ENCODE assay signal across 22 mouse cellular contexts in the genomic region with DNA sequence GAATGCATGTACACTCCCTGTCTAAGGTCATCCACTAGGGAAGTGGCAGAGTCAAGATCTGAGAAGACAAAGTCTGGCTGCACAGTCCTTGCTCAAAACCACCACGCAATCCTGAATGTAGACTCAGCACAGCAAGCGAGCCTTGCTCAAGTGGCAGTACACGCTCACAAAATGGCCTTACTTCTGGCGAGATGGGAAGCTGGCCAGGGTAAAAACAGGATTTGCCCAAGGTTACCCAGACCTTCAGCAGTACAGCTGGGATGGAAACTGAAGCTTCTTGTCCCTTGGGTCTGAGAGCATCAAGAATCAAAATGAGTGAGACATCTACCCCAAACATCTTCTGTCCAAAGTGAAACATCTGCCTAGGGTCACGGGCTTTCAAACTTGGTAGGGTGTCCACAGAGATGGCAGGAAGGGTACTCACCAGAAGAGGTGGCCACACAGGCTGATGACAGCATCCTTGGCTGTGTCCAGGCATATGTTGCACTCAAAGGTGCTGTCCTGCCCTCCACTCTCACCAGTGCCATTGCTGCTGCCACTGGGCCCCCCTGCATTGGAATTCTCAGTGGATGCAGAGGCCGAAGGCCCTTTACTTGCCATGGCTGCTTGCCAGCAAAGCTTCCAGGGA. TPM values are rescaled to one million over a fixed set of nuclear protein-coding genes. Genes with fewer than 3 reads are reported as not detected.
A peak's percentile ranks its signal among the peaks of the same experiment; 100 is the strongest.
DNase-seq lines count a peak whose midpoint lies in the region; ATAC-seq and TF ChIP-seq lines count a peak whose summit lies in the region.
"Had no signal": no experiment of that assay in that cellular context is flagged by ENCODE, and none has a peak within 500 bp of the region (broad histone marks: within the 10 kb centered on the region; RNA-seq: fewer than 3 reads in every experiment).

No protein-coding gene starts in this region.

- no peak overlapping the region for H3K27ac ChIP-seq in embryonic facial prominence, embryonic 13.5 days
- H3K27ac ChIP-seq in embryonic facial prominence, embryonic 10.5 days (replicated peaks), result no peak overlapping the region
- peak overlapping the region; percentile 32 for H3K27ac ChIP-seq in testis, adult 2 months (ENCODE audit: control insufficient read depth, insufficient read depth, low read depth, low read length)
- H3K27ac ChIP-seq: embryonic facial prominence, embryonic 12.5 days; forebrain, embryonic 12.5 days had no signal

- no peak for ATAC-seq in embryonic facial prominence, embryonic 13.5 days (ENCODE audit: insufficient number of reproducible peaks, insufficient read depth, low FRiP score, low TSS enrichment, low read depth)
- ATAC-seq: forebrain, embryonic 16.5 days; hindbrain, embryonic 16.5 days; inflammation-experienced regulatory T-cells, adult 6 months; intestine, postnatal 0 days had no signal

- no peak for TF ChIP-seq CTCF in testis, adult 2 months (IDR thresholded peaks at IDR 0.05; ENCODE audit: control insufficient read depth, insufficient read depth, insufficient replicate concordance, low read depth, low read length)

- H3K4me3 ChIP-seq in embryonic facial prominence, embryonic 13.5 days, result no peak overlapping the region
- H3K4me3 ChIP-seq in embryonic facial prominence, embryonic 10.5 days, result no peak overlapping the region
- no peak overlapping the region for H3K4me3 ChIP-seq in testis, adult 2 months (ENCODE audit: control insufficient read depth, low read depth, low read length)
- H3K4me3 ChIP-seq: embryonic facial prominence, embryonic 12.5 days; forebrain, embryonic 12.5 days; heart, embryonic 12.5 days had no signal

- H3K9me3 ChIP-seq in embryonic facial prominence, embryonic 13.5 days, result no peaks in the 10 kb centered on the region
- no peaks in the 10 kb centered on the region for H3K9me3 ChIP-seq in embryonic facial prominence, embryonic 10.5 days
- H3K9me3 ChIP-seq: embryonic facial prominence, embryonic 12.5 days; forebrain, embryonic 12.5 days; heart, embryonic 12.5 days had no signal

- no peaks in the 10 kb centered on the region for H3K27me3 ChIP-seq in embryonic facial prominence, embryonic 13.5 days
- no peaks in the 10 kb centered on the region for H3K27me3 ChIP-seq in embryonic facial prominence, embryonic 10.5 days (replicated peaks; ENCODE audit: low read depth, poor library complexity, severe bottlenecking)
- H3K27me3 ChIP-seq in testis, adult 2 months (ENCODE audit: control insufficient read depth, insufficient read depth, low read length), result no peaks in the 10 kb centered on the region
- H3K27me3 ChIP-seq: embryonic facial prominence, embryonic 12.5 days; forebrain, embryonic 12.5 days; heart, embryonic 12.5 days had no signal

- no peaks in the 10 kb centered on the region for H3K4me1 ChIP-seq in embryonic facial prominence, embryonic 13.5 days
- H3K4me1 ChIP-seq in embryonic facial prominence, embryonic 10.5 days, result no peaks in the 10 kb centered on the region
- no peaks in the 10 kb centered on the region for H3K4me1 ChIP-seq in testis, adult 2 months (ENCODE audit: control insufficient read depth, insufficient read depth, low read length)
- H3K4me1 ChIP-seq: embryonic facial prominence, embryonic 12.5 days; forebrain, embryonic 12.5 days had no signal

- TF ChIP-seq POLR2A in testis, adult 2 months (IDR thresholded peaks at IDR 0.05; ENCODE audit: control insufficient read depth, low read depth, low read length), result no peak

- H3K9ac ChIP-seq in embryonic facial prominence, embryonic 13.5 days, result 0 out of 2 replicates have a peak overlapping the region, but pooled peaks have one; percentile 4
- H3K9ac ChIP-seq: embryonic facial prominence, embryonic 12.5 days; forebrain, embryonic 12.5 days; heart, embryonic 12.5 days had no signal

- 91% methylated on average over 6 of the region's 6 CpGs for WGBS in embryonic facial prominence, embryonic 13.5 days
- 96% methylated on average over 6 of the region's 6 CpGs for WGBS in embryonic facial prominence, embryonic 10.5 days

- H3K4me2 ChIP-seq in embryonic facial prominence, embryonic 13.5 days, result no peak overlapping the region
- H3K4me2 ChIP-seq: embryonic facial prominence, embryonic 12.5 days; forebrain, embryonic 12.5 days; heart, embryonic 12.5 days had no signal

- H3K36me3 ChIP-seq in embryonic facial prominence, embryonic 13.5 days, result 0 out of 2 replicates have a peak, but pooled peaks cover 8% of the 10 kb centered on the region
- H3K36me3 ChIP-seq in embryonic facial prominence, embryonic 10.5 days (replicated peaks), result 0 out of 2 replicates have a peak, but pooled peaks cover 10% of the 10 kb centered on the region
- H3K36me3 ChIP-seq in testis, adult 2 months (ENCODE audit: control insufficient read depth, insufficient read depth, low read length), result no peaks in the 10 kb centered on the region
- H3K36me3 ChIP-seq: embryonic facial prominence, embryonic 12.5 days; forebrain, embryonic 12.5 days had no signal

- no peak for DNase-seq in embryonic facial prominence, embryonic 10.5 days (ENCODE audit: low spot score)
- no peak for DNase-seq in testis, postnatal 10 days (ENCODE audit: low spot score)
- DNase-seq in adrenal gland, postnatal 14 days, result peak; percentile 58
- DNase-seq in urinary bladder, postnatal 25 days (ENCODE audit: low spot score), result no peak
- DNase-seq in left cerebral cortex, postnatal 14 days (ENCODE audit: low spot score in 2 of 2), result no peak
- DNase-seq: cerebellum, adult 18-20 months; cerebellum, postnatal 10 days; embryo, embryonic 11 days; gastrocnemius, postnatal 14 days had no signal

- intact Hi-C loops in left cerebral cortex, postnatal 14 days (cut with DNase I), result no loop called here

RNA-seq across cellular contexts. Expression of a gene that starts 20.1 kb away (rescaled TPM):
- polyA plus RNA-seq in embryonic facial prominence, embryonic 13.5 days (2015; fragmentation: Nextera tagmentation; extraction: Ambion mirVana), result 34.0 and 34.1 TPM in 2 replicates
- polyA plus RNA-seq in embryonic facial prominence, embryonic 10.5 days (2016; fragmentation: Nextera tagmentation; extraction: Ambion mirVana), result 37.6 and 40.2 TPM in 2 replicates
- 40.7 and 46.2 TPM in 2 replicates for polyA plus RNA-seq in testis, adult 2 months (2012; rRNA removed)
- total RNA-seq in adrenal gland, postnatal 14 days (2021), result 28.9 and 33.8 TPM in 2 replicates
- 10 to 100 TPM; 21.7 to 22.4 TPM for total RNA-seq in left cerebral cortex, postnatal 14 days (2021)

RNA-seq across cellular contexts. Expression of a gene that starts 23.1 kb away (rescaled TPM):
- polyA plus RNA-seq in embryonic facial prominence, embryonic 13.5 days (2015; fragmentation: Nextera tagmentation; extraction: Ambion mirVana), result 80.5 and 84.3 TPM in 2 replicates
- polyA plus RNA-seq in embryonic facial prominence, embryonic 10.5 days (2016; fragmentation: Nextera tagmentation; extraction: Ambion mirVana), result 57.9 and 60.5 TPM in 2 replicates
- 48.6 and 53.3 TPM in 2 replicates for polyA plus RNA-seq in testis, adult 2 months (2012; rRNA removed)
- 21.4 and 30.6 TPM in 2 replicates for total RNA-seq in adrenal gland, postnatal 14 days (2021)
- total RNA-seq in left cerebral cortex, postnatal 14 days (2021), result 100 to 1,000 TPM; 101 to 104 TPM

RNA-seq across cellular contexts. Expression of a gene that starts 56.0 kb away (rescaled TPM):
- polyA plus RNA-seq in embryonic facial prominence, embryonic 13.5 days (2015; fragmentation: Nextera tagmentation; extraction: Ambion mirVana), result 0.51 and 0.60 TPM in 2 replicates
- 1.6 and 2.0 TPM in 2 replicates for polyA plus RNA-seq in embryonic facial prominence, embryonic 10.5 days (2016; fragmentation: Nextera tagmentation; extraction: Ambion mirVana)
- 2.6 and 2.8 TPM in 2 replicates for polyA plus RNA-seq in testis, adult 2 months (2012; rRNA removed)
- 0.15 and 0.19 TPM in 2 replicates for total RNA-seq in adrenal gland, postnatal 14 days (2021)
- 1 to 10 TPM; 3.6 to 7.2 TPM for total RNA-seq in left cerebral cortex, postnatal 14 days (2021)
- total RNA-seq: common myeloid progenitor, adult 5-6 weeks; ES-E14; gastrocnemius, adult 18-20 months; heart, postnatal 25 days had no signal
